Mouse (Mus musculus): ENCODE data around the gene P3h4. TPM values are rescaled to one million over a fixed set of nuclear protein-coding genes. Genes with fewer than 3 reads are reported as not detected.

P3h4 gene
- polyA plus RNA-seq, 1 experiment, result 185 TPM

- peak overlapping the region; percentile 3 for H3ac ChIP-seq (ENCODE audit: control insufficient read depth, insufficient read length, low read depth)
- no peak for TF ChIP-seq MAX (IDR thresholded peaks at IDR 0.05)
- TF ChIP-seq CEBPB (IDR thresholded peaks at IDR 0.05; ENCODE audit: low read depth), result no peak
- no peak for TF ChIP-seq FOSL1 (IDR thresholded peaks at IDR 0.05; ENCODE audit: insufficient read depth, low read length, poor library complexity, severe bottlenecking)
- TF ChIP-seq MYOD1 (IDR thresholded peaks at IDR 0.05; ENCODE audit: control insufficient read depth, insufficient read length, low read depth), result no peak
- TF ChIP-seq CTCF (IDR thresholded peaks at IDR 0.05; ENCODE audit: control insufficient read depth, insufficient read depth, insufficient read length), result no peak
- no peak for TF ChIP-seq USF1 (IDR thresholded peaks at IDR 0.05; ENCODE audit: low read depth)
- TF ChIP-seq MYOG (IDR thresholded peaks at IDR 0.05; ENCODE audit: control insufficient read depth, extremely low read depth, insufficient read length), result no peak
- no peaks in the 10 kb centered on the region for H3K27me3 ChIP-seq (ENCODE audit: control insufficient read depth, insufficient read depth, insufficient read length)
- peaks cover 49% of the 10 kb centered on the region for H3K79me3 ChIP-seq (ENCODE audit: low read depth)
- peaks cover 30% of the 10 kb centered on the region for H3K36me3 ChIP-seq (ENCODE audit: control insufficient read depth, insufficient read depth)
- peaks cover 77% of the 10 kb centered on the region for H3K79me2 ChIP-seq (ENCODE audit: control insufficient read depth, insufficient read depth)
- H3K4me3 ChIP-seq (ENCODE audit: insufficient read depth, poor library complexity, severe bottlenecking), result no peak overlapping the region
Measured at GRCm38 (mm10) chr11:100388588-100388987, 26.0 kb downstream of the P3h4 start.

DNA sequence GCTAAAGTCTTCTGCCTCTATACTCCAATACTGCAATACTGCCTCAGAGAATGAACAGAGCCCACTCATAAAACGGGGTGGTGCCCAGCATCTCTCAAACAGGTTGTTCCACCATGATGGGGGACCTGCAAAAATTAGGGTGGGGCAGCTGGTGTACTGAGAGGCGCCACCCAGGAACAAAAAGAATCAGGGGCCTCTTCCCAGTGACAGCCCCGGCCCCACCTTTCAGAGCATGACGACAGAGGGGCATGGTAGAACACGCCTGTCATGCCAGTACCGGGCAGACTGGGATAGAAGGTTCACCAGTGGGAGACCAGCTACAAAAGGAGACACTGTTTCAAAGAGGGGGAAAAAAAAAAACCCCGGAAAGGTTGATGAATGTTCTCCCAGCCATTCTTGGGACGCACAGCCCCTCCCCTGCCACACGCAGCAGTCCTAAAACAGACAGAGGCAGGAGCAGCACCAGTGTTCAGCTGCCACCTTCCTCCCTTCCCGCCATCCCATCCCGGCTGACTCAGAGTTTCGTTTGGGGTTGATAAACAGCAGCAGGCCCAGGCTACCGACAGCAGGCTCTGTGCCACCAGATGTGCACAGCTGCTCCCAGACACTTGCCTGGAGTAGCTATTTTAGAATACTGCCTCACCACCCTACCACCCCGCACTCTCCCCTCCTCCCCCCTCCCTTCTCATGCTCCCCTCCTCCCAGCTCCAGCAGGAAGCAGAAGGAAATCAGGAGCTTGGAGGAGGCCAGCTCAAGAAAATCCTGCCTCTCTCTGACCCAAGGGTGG, 26.9 kb downstream of the P3h4 start:
- TF ChIP-seq CTCF (IDR thresholded peaks at IDR 0.05; ENCODE audit: control insufficient read depth, insufficient read depth, insufficient read length) (no peak), MYOD1 (IDR thresholded peaks at IDR 0.05; ENCODE audit: control insufficient read depth, insufficient read length, low read depth) (peak; percentile 88), MYOG (IDR thresholded peaks at IDR 0.05; ENCODE audit: control insufficient read depth, extremely low read depth, insufficient read length) (no peak), USF1 (IDR thresholded peaks at IDR 0.05; ENCODE audit: low read depth) (no peak), CEBPB (IDR thresholded peaks at IDR 0.05; ENCODE audit: low read depth) (no peak), MAX (IDR thresholded peaks at IDR 0.05) (peak; percentile 70), FOSL1 (IDR thresholded peaks at IDR 0.05; ENCODE audit: insufficient read depth, low read length, poor library complexity, severe bottlenecking) (peak; percentile 28)

DNA sequence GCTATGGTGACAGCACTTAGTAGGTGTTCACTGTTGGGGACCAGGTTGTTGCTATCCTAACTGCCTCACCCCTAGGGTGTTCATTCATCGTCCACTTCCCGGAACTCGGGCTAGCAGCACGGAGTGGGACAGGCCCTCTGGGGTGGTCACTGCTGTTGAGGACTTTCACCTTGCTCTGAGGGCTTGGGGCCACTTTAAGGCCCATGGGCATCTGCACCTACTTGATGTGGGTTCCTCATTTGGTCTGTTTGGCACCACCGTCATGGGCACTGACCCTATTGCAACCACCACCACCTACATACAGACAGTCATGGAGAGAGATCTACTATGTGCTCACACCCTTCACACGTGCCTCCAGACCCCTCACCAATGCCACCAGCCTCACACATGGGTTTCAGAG, 27.5 kb downstream of the P3h4 start:
- H3K4me3 ChIP-seq (ENCODE audit: insufficient read depth, poor library complexity, severe bottlenecking), result no peak overlapping the region
- H3K79me2 ChIP-seq (ENCODE audit: control insufficient read depth, insufficient read depth), result peaks cover 62% of the 10 kb centered on the region
- H3ac ChIP-seq (ENCODE audit: control insufficient read depth, insufficient read length, low read depth), result no peak overlapping the region
- H3K36me3 ChIP-seq (ENCODE audit: control insufficient read depth, insufficient read depth), result peaks cover 42% of the 10 kb centered on the region
- no peaks in the 10 kb centered on the region for H3K27me3 ChIP-seq (ENCODE audit: control insufficient read depth, insufficient read depth, insufficient read length)
- peaks cover 36% of the 10 kb centered on the region for H3K79me3 ChIP-seq (ENCODE audit: low read depth)
- no peak for TF ChIP-seq FOSL1 (IDR thresholded peaks at IDR 0.05; ENCODE audit: insufficient read depth, low read length, poor library complexity, severe bottlenecking)
- no peak for TF ChIP-seq MAX (IDR thresholded peaks at IDR 0.05)
- no peak for TF ChIP-seq USF1 (IDR thresholded peaks at IDR 0.05; ENCODE audit: low read depth)
- no peak for TF ChIP-seq CTCF (IDR thresholded peaks at IDR 0.05; ENCODE audit: control insufficient read depth, insufficient read depth, insufficient read length)
- TF ChIP-seq MYOD1 (IDR thresholded peaks at IDR 0.05; ENCODE audit: control insufficient read depth, insufficient read length, low read depth), result no peak
- TF ChIP-seq MYOG (IDR thresholded peaks at IDR 0.05; ENCODE audit: control insufficient read depth, extremely low read depth, insufficient read length), result no peak
- no peak for TF ChIP-seq CEBPB (IDR thresholded peaks at IDR 0.05; ENCODE audit: low read depth)

More for the DNA sequence above, 26.9 kb downstream of the P3h4 start:
- no peak overlapping the region for H3K4me3 ChIP-seq (ENCODE audit: insufficient read depth, poor library complexity, severe bottlenecking)
- peaks cover 69% of the 10 kb centered on the region for H3K79me2 ChIP-seq (ENCODE audit: control insufficient read depth, insufficient read depth)
- H3K27me3 ChIP-seq (ENCODE audit: control insufficient read depth, insufficient read depth, insufficient read length), result no peaks in the 10 kb centered on the region
- H3ac ChIP-seq (ENCODE audit: control insufficient read depth, insufficient read length, low read depth), result no peak overlapping the region
- H3K36me3 ChIP-seq (ENCODE audit: control insufficient read depth, insufficient read depth), result peaks cover 37% of the 10 kb centered on the region
- peaks cover 41% of the 10 kb centered on the region for H3K79me3 ChIP-seq (ENCODE audit: low read depth)

- Histone ChIP-seq H3ac (ENCODE audit: control insufficient read depth, insufficient read length, low read depth) (no peak overlapping the region), H3K79me2 (ENCODE audit: control insufficient read depth, insufficient read depth) (peaks cover 57% of the 10 kb centered on the region), H3K27me3 (ENCODE audit: control insufficient read depth, insufficient read depth, insufficient read length) (no peaks in the 10 kb centered on the region), H3K79me3 (ENCODE audit: low read depth) (peaks cover 34% of the 10 kb centered on the region), H3K36me3 (ENCODE audit: control insufficient read depth, insufficient read depth) (peaks cover 47% of the 10 kb centered on the region), H3K4me3 (ENCODE audit: insufficient read depth, poor library complexity, severe bottlenecking) (no peak overlapping the region)
- no peak for TF ChIP-seq FOSL1 (IDR thresholded peaks at IDR 0.05; ENCODE audit: insufficient read depth, low read length, poor library complexity, severe bottlenecking)
- no peak for TF ChIP-seq CTCF (IDR thresholded peaks at IDR 0.05; ENCODE audit: control insufficient read depth, insufficient read depth, insufficient read length)
- no peak for TF ChIP-seq MYOD1 (IDR thresholded peaks at IDR 0.05; ENCODE audit: control insufficient read depth, insufficient read length, low read depth)
- TF ChIP-seq MYOG (IDR thresholded peaks at IDR 0.05; ENCODE audit: control insufficient read depth, extremely low read depth, insufficient read length), result no peak
- TF ChIP-seq USF1 (IDR thresholded peaks at IDR 0.05; ENCODE audit: low read depth), result no peak
- TF ChIP-seq CEBPB (IDR thresholded peaks at IDR 0.05; ENCODE audit: low read depth), result no peak
- no peak for TF ChIP-seq MAX (IDR thresholded peaks at IDR 0.05)
Measured at GRCm38 (mm10) chr11:100386586-100386985, 28.1 kb downstream of the P3h4 start.

- Histone ChIP-seq H3K4me3 (ENCODE audit: insufficient read depth, poor library complexity, severe bottlenecking) (no peak overlapping the region), H3K27me3 (ENCODE audit: control insufficient read depth, insufficient read depth, insufficient read length) (no peaks in the 10 kb centered on the region), H3ac (ENCODE audit: control insufficient read depth, insufficient read length, low read depth) (no peak overlapping the region), H3K79me3 (ENCODE audit: low read depth) (peaks cover 24% of the 10 kb centered on the region), H3K79me2 (ENCODE audit: control insufficient read depth, insufficient read depth) (peaks cover 41% of the 10 kb centered on the region), H3K36me3 (ENCODE audit: control insufficient read depth, insufficient read depth) (peaks cover 61% of the 10 kb centered on the region)
- TF ChIP-seq CTCF (IDR thresholded peaks at IDR 0.05; ENCODE audit: control insufficient read depth, insufficient read depth, insufficient read length) (no peak), MYOG (IDR thresholded peaks at IDR 0.05; ENCODE audit: control insufficient read depth, extremely low read depth, insufficient read length) (no peak), CEBPB (IDR thresholded peaks at IDR 0.05; ENCODE audit: low read depth) (no peak)
Measured at GRCm38 (mm10) chr11:100385016-100385415, 29.6 kb downstream of the P3h4 start.

Measured in C2C12 (cell line).